Mouse (Mus musculus): ENCODE measurements around the gene Gm7029. TPM values are rescaled to one million over a fixed set of nuclear protein-coding genes. Genes with fewer than 3 reads are reported as not detected.
A peak's percentile ranks its signal among the peaks of the same experiment; 100 is the strongest.

The Gm7029 gene
- total and polyA plus RNA-seq, 3 experiments = not detected

DNA sequence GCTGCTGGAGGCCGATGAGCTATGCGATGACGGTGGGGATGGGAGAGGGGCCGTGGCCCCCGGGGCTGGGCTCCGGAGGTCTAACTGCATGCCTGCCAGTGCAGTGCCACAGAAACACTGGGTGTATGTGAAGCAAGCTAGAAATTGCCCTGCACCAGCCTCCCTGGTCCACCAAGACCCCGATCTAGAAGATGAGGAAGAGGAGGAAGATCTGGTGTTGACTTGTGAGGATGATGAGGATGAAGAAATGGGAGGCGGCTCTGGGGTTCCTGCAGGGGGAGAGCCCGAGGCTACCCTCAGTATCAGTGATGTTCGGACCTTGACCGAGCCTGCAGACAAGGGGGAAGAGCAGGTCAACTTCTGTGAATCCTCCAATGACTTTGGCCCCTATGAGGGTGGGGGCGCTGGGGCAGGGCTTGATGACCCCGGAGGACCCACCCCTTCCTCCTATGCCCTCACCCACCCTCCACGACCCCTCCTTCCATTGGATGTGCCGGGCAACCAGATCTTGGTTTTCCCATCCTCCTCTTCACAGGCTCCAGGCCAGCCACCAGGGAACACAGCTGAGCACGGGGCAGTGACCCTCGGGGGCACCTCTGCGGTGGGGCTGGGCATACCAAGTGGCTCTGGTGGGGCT lies 44.1 kb downstream of the Gm7029 start:
- Histone ChIP-seq H3K79me2 (replicated peaks; ENCODE audit: control insufficient read depth, extremely low read depth, insufficient read depth, poor library complexity, severe bottlenecking) (peaks cover 24% of the 10 kb centered on the region), H3K9ac (ENCODE audit: insufficient read depth, low read depth) (no peak overlapping the region), H3K27ac (ENCODE audit: insufficient read depth, low read depth) (no peak overlapping the region), H3K4me3 (replicated peaks in 1 of 3; ENCODE audit: low read depth in 2 of 3, low read length in 2 of 3, poor library complexity in 1 of 3) (no peak overlapping the region), H3K36me3 (replicated peaks in 1 of 2; ENCODE audit: control insufficient read depth in 1 of 2, insufficient read depth in 1 of 2, low read length in 1 of 2) (peaks cover 44 to 62% of the 10 kb centered on the region in 2 experiments), H3K27me3 (replicated peaks) (no peaks in the 10 kb centered on the region), H3K4me1 (ENCODE audit: control insufficient read depth in 1 of 2, insufficient read depth in 2 of 2) (peaks cover 32 to 55% of the 10 kb centered on the region in 2 experiments), H3K4me2 (ENCODE audit: insufficient read depth, low read depth, poor library complexity, severe bottlenecking) (no peak overlapping the region; the same call in 1 of the 2 replicates), H3K9me3 (replicated peaks; ENCODE audit: low read length) (peaks cover 6% of the 10 kb centered on the region)
- in situ Hi-C loops (cut with MboI; ENCODE audit: low pct_ligation_motif_present, low pct_unique_long_range_greater_than_20kb, low sequenced_read_pairs) (no loop called here), dilution Hi-C loops (cut with MboI; ENCODE audit: extremely low pct_ligation_motif_present, extremely low pct_unique_long_range_greater_than_20kb, low sequenced_read_pairs) (no loop called here)
- no peak for TF ChIP-seq USF2 (conservative IDR thresholded peaks at IDR 0.05; ENCODE audit: low read depth, low read length)
- TF ChIP-seq MAFK (IDR thresholded peaks at IDR 0.05; ENCODE audit: insufficient replicate concordance, low read length) = no peak
- TF ChIP-seq IRF4 (IDR thresholded peaks at IDR 0.05; ENCODE audit: low read depth, low read length) = no peak
- TF ChIP-seq ZC3H11A (IDR thresholded peaks at IDR 0.05; ENCODE audit: low read depth, low read length) = no peak
- TF ChIP-seq E2F4 (IDR thresholded peaks at IDR 0.05; ENCODE audit: insufficient replicate concordance, low read depth, low read length) = no peak
- no peak for TF ChIP-seq TCF12 (IDR thresholded peaks at IDR 0.05; ENCODE audit: low read depth, low read length)
- TF ChIP-seq ETS1 (conservative IDR thresholded peaks at IDR 0.05; ENCODE audit: low read depth, low read length) = no peak
- TF ChIP-seq KAT2A (IDR thresholded peaks at IDR 0.05; ENCODE audit: insufficient replicate concordance, low read length) = no peak
- no peak for TF ChIP-seq NRF1 (IDR thresholded peaks at IDR 0.05; ENCODE audit: low read depth, low read length)
- TF ChIP-seq USF1 (IDR thresholded peaks at IDR 0.05; ENCODE audit: low read depth, low read length) = no peak
- no peak for DNase-seq (ENCODE audit: extremely low read depth)

DNA sequence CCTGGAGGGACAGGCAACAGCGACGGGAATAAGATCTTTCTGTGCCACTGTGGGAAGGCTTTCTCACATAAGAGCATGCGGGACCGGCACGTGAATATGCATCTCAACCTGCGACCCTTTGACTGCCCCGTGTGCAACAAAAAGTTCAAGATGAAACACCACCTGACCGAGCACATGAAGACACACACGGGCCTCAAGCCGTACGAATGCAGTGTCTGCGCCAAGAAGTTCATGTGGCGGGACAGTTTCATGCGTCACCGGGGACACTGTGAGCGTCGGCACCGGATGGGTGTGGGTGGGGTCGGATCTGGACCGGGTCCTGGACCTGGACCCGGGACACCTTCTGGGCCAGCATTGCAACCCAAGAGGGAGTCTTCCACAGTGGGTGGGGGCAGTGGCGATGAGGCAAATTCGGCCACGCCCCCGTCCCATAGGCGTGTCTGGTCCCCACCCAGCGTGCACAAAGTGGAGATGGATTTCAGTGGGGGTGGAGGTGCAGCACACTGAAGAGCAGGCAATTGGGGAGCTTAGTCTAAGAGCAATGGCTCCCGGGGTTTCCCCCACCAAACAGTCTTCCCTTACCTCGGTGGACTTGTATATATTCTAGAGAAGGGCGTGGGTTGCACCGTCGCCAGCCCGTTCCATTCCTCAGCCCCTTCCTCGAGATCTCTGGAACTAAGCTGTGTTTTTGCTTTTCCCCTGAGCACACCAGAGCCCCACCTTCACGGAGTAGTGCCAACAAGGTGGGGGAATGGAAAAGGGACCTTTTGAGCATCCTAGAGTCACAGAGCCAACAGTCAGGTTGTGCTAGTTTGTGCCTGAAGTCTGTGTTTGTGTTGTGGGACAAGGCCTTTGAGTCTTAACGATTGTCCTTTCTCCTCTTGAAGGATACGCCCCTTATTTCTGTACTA lies 44.9 kb downstream of the Gm7029 start:
- in situ Hi-C loops (cut with MboI; ENCODE audit: low pct_ligation_motif_present, low pct_unique_long_range_greater_than_20kb, low sequenced_read_pairs) (no loop called here), dilution Hi-C loops (cut with MboI; ENCODE audit: extremely low pct_ligation_motif_present, extremely low pct_unique_long_range_greater_than_20kb, low sequenced_read_pairs) (no loop called here)
- Histone ChIP-seq H3K4me1 (ENCODE audit: control insufficient read depth in 1 of 2, insufficient read depth in 2 of 2) (peaks cover 32 to 55% of the 10 kb centered on the region in 2 experiments), H3K79me2 (replicated peaks; ENCODE audit: control insufficient read depth, extremely low read depth, insufficient read depth, poor library complexity, severe bottlenecking) (peaks cover 26% of the 10 kb centered on the region), H3K9me3 (replicated peaks; ENCODE audit: low read length) (peaks cover 6% of the 10 kb centered on the region), H3K36me3 (replicated peaks in 1 of 2; ENCODE audit: control insufficient read depth in 1 of 2, insufficient read depth in 1 of 2, low read length in 1 of 2) (peaks cover 41 to 60% of the 10 kb centered on the region in 2 experiments), H3K27ac (ENCODE audit: insufficient read depth, low read depth) (peak overlapping the region; percentile 66), H3K9ac (ENCODE audit: insufficient read depth, low read depth) (peak overlapping the region; percentile 11; the same call in 1 of the 2 replicates), H3K27me3 (replicated peaks) (no peaks in the 10 kb centered on the region), H3K4me2 (ENCODE audit: insufficient read depth, low read depth, poor library complexity, severe bottlenecking) (peak overlapping the region; percentile 65), H3K4me3 (replicated peaks in 1 of 3; ENCODE audit: low read depth in 2 of 3, low read length in 2 of 3, poor library complexity in 1 of 3) (peak overlapping the region; percentile 71 to 99 (median 83))
- DNase-seq (ENCODE audit: extremely low read depth) = peak; percentile 34
- TF ChIP-seq MAX (IDR thresholded peaks at IDR 0.05; ENCODE audit: low read length) = 0 out of 2 replicates have a peak, but pooled peaks have one; percentile 14
- TF ChIP-seq BHLHE40 (IDR thresholded peaks at IDR 0.05; ENCODE audit: low read depth, low read length) = no peak
- TF ChIP-seq POLR2AphosphoS2 (IDR thresholded peaks at IDR 0.05; ENCODE audit: low read depth, low read length) = 0 out of 2 replicates have a peak, but pooled peaks have one; percentile 38
